Mouse (Mus musculus): Measurements from ENCODE around the gene Spsb1. TPM values are rescaled to one million over a fixed set of nuclear protein-coding genes. Genes with fewer than 3 reads are reported as not detected.

The Spsb1 gene
- polyA plus RNA-seq, 1 experiment from 2014 or later = 9.5 TPM

DNA sequence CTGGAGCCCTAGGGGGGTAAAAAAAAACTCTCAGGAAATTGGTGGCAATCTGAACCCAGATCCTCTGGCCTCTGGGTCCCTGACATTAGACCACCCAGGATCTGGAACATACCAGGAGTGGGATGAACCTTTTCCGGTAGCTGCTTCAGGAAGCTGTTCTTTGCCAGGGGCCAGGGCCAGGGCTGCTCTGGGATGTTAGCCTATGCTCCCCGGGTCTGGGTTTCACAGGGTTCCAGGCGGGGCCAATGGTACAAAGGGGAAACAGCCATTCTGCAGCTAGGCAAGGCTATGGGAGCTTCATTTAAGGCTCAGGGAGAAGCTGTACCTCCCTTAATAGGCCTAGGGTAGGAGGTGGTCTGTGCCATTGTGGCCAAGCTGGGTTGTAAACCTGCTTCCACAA, 9.9 kb upstream of the Spsb1 start:
- no peak for ATAC-seq (ENCODE audit: low FRiP score, low read depth)
- Histone ChIP-seq H3K4me3 (no peak overlapping the region), H3K9ac (no peak overlapping the region), H3K27me3 (no peaks in the 10 kb centered on the region), H3K4me2 (no peak overlapping the region), H3K27ac (replicated peaks) (no peak overlapping the region), H3K4me1 (replicated peaks) (0 out of 2 replicates have a peak, but pooled peaks cover 9% of the 10 kb centered on the region), H3K9me3 (no peaks in the 10 kb centered on the region), H3K36me3 (no peaks in the 10 kb centered on the region)
- WGBS = 73% methylated on average over 3 of the region's 3 CpGs

DNA sequence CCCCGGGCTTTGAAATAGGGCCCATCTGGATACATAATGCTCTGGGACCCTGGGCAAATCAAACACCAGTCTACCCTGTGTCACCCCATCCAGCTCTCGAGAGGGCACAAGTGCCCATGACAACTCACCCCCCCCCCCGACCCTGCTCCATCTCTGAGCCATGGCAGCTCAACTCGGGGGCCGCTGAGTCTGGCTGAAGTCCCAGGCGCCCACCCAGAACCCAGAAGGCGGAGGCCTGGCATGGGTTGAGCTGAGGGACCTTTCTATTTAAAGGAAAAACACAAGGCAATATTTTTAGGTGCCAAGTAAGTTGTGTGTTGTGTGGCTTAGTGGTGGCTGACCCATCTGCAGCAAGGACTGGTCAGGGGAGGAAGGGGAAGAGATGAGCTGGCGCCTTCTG, 9.4 kb upstream of the Spsb1 start:
- Histone ChIP-seq H3K4me3 (no peak overlapping the region), H3K36me3 (no peaks in the 10 kb centered on the region), H3K9me3 (no peaks in the 10 kb centered on the region), H3K27me3 (no peaks in the 10 kb centered on the region), H3K4me1 (replicated peaks) (0 out of 2 replicates have a peak, but pooled peaks cover 9% of the 10 kb centered on the region), H3K4me2 (no peak overlapping the region), H3K9ac (no peak overlapping the region), H3K27ac (replicated peaks) (no peak overlapping the region)
- WGBS = 77% methylated on average over 8 of the region's 8 CpGs
- ATAC-seq (ENCODE audit: low FRiP score, low read depth) = peak; percentile 27; the same call in 1 of the 2 replicates

- Histone ChIP-seq H3K36me3 (no peaks in the 10 kb centered on the region), H3K27ac (replicated peaks) (no peak overlapping the region), H3K9me3 (no peaks in the 10 kb centered on the region), H3K4me1 (replicated peaks) (peaks cover 1% of the 10 kb centered on the region), H3K27me3 (peaks cover 16% of the 10 kb centered on the region), H3K4me2 (no peak overlapping the region), H3K4me3 (no peak overlapping the region), H3K9ac (no peak overlapping the region)
- WGBS = 90% methylated on average over 7 of the region's 7 CpGs
- no peak for ATAC-seq (ENCODE audit: low FRiP score, low read depth)
Measured at GRCm38 (mm10) chr4:149960391-149960790, 5.5 kb upstream of the Spsb1 start.

GRCm38 (mm10) chr4:149959816-149960215, 5.0 kb upstream of the Spsb1 start:
- no peaks in the 10 kb centered on the region for H3K36me3 ChIP-seq
- no peak overlapping the region for H3K4me2 ChIP-seq
- H3K4me3 ChIP-seq = no peak overlapping the region
- H3K9ac ChIP-seq = no peak overlapping the region
- 59% methylated on average over 10 of the region's 10 CpGs for WGBS
- peaks cover 16% of the 10 kb centered on the region for H3K27me3 ChIP-seq
- H3K4me1 ChIP-seq (replicated peaks) = peaks cover 6% of the 10 kb centered on the region
- H3K27ac ChIP-seq (replicated peaks) = no peak overlapping the region
- ATAC-seq (ENCODE audit: low FRiP score, low read depth) = no peak
- H3K9me3 ChIP-seq = no peaks in the 10 kb centered on the region

- H3K27ac ChIP-seq (replicated peaks) = no peak overlapping the region
- H3K4me3 ChIP-seq = no peak overlapping the region
- H3K4me1 ChIP-seq (replicated peaks) = peaks cover 15% of the 10 kb centered on the region
- peaks cover 16% of the 10 kb centered on the region for H3K27me3 ChIP-seq
- no peaks in the 10 kb centered on the region for H3K9me3 ChIP-seq
- no peak for ATAC-seq (ENCODE audit: low FRiP score, low read depth)
- 3% methylated on average over 5 of the region's 5 CpGs for WGBS
- no peaks in the 10 kb centered on the region for H3K36me3 ChIP-seq
- no peak overlapping the region for H3K9ac ChIP-seq
- H3K4me2 ChIP-seq = no peak overlapping the region
Measured at GRCm38 (mm10) chr4:149958566-149958965, 3.7 kb upstream of the Spsb1 start.

GRCm38 (mm10) chr4:149956048-149956447, 1.2 kb upstream of the Spsb1 start:
- Histone ChIP-seq H3K4me3 (no peak overlapping the region), H3K36me3 (no peaks in the 10 kb centered on the region), H3K27ac (replicated peaks) (no peak overlapping the region), H3K4me1 (replicated peaks) (peaks cover 29% of the 10 kb centered on the region), H3K9ac (no peak overlapping the region), H3K4me2 (no peak overlapping the region), H3K27me3 (peaks cover 24% of the 10 kb centered on the region), H3K9me3 (no peaks in the 10 kb centered on the region)
- ATAC-seq (ENCODE audit: low FRiP score, low read depth) = no peak
- WGBS = 56% methylated on average over 13 of the region's 13 CpGs

- Histone ChIP-seq H3K27ac (replicated peaks) (no peak overlapping the region), H3K9ac (no peak overlapping the region), H3K4me2 (peak overlapping the region; percentile 100; the same call in 1 of the 2 replicates), H3K4me3 (peak overlapping the region; percentile 71), H3K36me3 (no peaks in the 10 kb centered on the region), H3K9me3 (no peaks in the 10 kb centered on the region), H3K27me3 (peaks cover 24% of the 10 kb centered on the region), H3K4me1 (replicated peaks) (peaks cover 29% of the 10 kb centered on the region)
- ATAC-seq (ENCODE audit: low FRiP score, low read depth) = 0 out of 2 replicates have a peak, but pooled peaks have one; percentile 0
- 14% methylated on average over 15 of the region's 15 CpGs for WGBS
Measured at GRCm38 (mm10) chr4:149955631-149956030, 788 bp upstream of the Spsb1 start.

DNA sequence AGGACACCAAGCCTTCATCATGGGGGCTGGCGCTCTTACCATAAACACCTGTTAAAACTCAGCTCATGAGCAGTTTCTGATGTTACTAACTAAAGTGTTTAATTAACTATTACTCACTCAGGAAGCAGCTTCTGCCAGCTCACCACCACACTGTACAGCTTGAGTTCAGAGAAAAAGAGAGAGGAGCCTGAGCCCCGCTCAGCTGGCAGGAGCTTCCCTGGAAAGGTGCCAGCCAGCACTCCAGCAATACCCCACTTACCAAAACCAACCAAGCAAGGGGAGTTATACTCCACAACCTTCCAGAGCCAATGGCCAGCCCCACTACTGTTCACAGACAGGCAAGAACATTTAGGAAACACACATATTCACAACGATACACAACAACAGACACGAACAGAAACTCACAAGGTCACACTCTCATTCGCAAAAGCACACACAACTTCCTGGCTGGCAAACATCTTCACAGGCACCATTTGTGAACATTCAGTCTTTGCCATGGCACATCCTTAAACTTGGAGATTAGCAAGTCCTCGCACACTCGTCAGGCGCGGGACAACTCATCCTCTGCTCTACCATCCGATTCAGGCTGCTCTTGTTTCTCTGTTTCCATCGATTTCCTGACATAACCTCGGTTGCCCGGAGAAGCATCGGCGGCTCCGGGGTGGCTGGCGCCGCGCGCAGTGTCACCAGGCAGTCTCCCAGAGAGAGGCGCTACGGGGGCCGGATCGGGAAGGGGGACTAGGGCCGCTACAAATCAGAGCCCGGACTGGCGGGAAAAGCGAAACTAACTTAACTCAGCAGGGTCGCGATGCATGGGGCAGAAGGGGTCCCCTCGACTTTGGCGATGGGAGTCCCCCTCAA, 992 bp downstream of the Spsb1 start:
- 4% methylated on average over 32 of the region's 32 CpGs for WGBS
- ATAC-seq (ENCODE audit: low FRiP score, low read depth) = 0 out of 2 replicates have a peak, but pooled peaks have one; percentile 24
- peak overlapping the region; percentile 100 for H3K4me2 ChIP-seq
- H3K9ac ChIP-seq = peak overlapping the region; percentile 71
- peaks cover 32% of the 10 kb centered on the region for H3K4me1 ChIP-seq (replicated peaks)
- peak overlapping the region; percentile 63 for H3K27ac ChIP-seq (replicated peaks)
- H3K4me3 ChIP-seq = peak overlapping the region; percentile 71
- H3K9me3 ChIP-seq = no peaks in the 10 kb centered on the region
- H3K36me3 ChIP-seq = no peaks in the 10 kb centered on the region
- peaks cover 24% of the 10 kb centered on the region for H3K27me3 ChIP-seq

DNA sequence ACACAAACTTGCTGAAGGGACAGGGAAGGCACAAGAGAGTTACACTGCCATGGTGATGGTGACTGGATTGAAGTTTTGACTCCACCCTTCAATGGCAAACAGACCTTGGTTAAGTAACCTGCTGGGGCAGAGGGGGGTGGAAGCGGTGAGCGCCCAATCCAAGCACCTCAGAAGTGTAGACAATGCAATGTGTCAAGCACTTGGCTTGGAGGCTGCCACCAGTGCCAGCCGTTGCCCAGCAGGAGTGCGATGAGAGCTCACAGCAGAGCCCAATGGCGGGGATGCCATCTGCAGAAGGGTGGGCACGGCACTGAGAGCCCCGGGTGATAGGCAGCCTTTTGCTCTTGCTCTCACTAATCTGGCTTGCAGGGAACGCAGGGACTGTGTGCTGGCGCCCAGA, 2.6 kb downstream of the Spsb1 start:
- H3K9ac ChIP-seq = no peak overlapping the region
- H3K9me3 ChIP-seq = no peaks in the 10 kb centered on the region
- no peak for ATAC-seq (ENCODE audit: low FRiP score, low read depth)
- H3K36me3 ChIP-seq = no peaks in the 10 kb centered on the region
- H3K4me1 ChIP-seq (replicated peaks) = peaks cover 32% of the 10 kb centered on the region
- peaks cover 21% of the 10 kb centered on the region for H3K27me3 ChIP-seq
- peak overlapping the region; percentile 100 for H3K4me2 ChIP-seq
- no peak overlapping the region for H3K4me3 ChIP-seq
- 53% methylated on average over 9 of the region's 9 CpGs for WGBS
- H3K27ac ChIP-seq (replicated peaks) = no peak overlapping the region

GRCm38 (mm10) chr4:149951201-149951600, 3.6 kb downstream of the Spsb1 start:
- H3K4me3 ChIP-seq = no peak overlapping the region
- H3K27me3 ChIP-seq = peaks cover 12% of the 10 kb centered on the region
- 89% methylated on average over 13 of the region's 13 CpGs for WGBS
- no peak overlapping the region for H3K4me2 ChIP-seq
- H3K4me1 ChIP-seq (replicated peaks) = peaks cover 36% of the 10 kb centered on the region
- H3K9ac ChIP-seq = no peak overlapping the region
- no peaks in the 10 kb centered on the region for H3K9me3 ChIP-seq
- no peak for ATAC-seq (ENCODE audit: low FRiP score, low read depth)
- no peaks in the 10 kb centered on the region for H3K36me3 ChIP-seq
- H3K27ac ChIP-seq (replicated peaks) = no peak overlapping the region

GRCm38 (mm10) chr4:149949691-149950090, 5.2 kb downstream of the Spsb1 start:
- Histone ChIP-seq H3K9me3 (no peaks in the 10 kb centered on the region), H3K4me2 (no peak overlapping the region), H3K36me3 (no peaks in the 10 kb centered on the region), H3K4me3 (no peak overlapping the region), H3K4me1 (replicated peaks) (peaks cover 46% of the 10 kb centered on the region), H3K27ac (replicated peaks) (no peak overlapping the region), H3K9ac (no peak overlapping the region), H3K27me3 (peaks cover 8% of the 10 kb centered on the region)
- ATAC-seq (ENCODE audit: low FRiP score, low read depth) = no peak
- 57% methylated on average over 13 of the region's 13 CpGs for WGBS

DNA sequence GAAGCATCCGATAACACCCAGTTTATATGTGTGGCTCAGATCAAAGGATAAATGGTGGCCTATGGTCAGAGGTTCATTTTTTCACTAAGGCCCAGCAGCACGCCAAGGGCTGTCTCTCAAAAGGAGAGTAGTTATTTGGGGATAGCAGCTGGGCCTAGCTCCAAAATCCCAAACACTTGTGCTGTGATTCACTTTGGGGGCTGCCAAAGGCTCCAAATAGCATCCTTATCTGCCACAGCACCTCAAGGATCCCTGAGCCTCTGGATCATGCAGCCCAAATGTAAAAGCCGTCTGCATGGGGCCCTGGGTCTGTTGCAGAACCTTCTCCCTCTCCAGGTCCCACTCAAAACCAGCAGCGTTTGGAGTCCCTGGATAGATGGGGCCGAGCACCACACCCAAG, 6.7 kb downstream of the Spsb1 start:
- Histone ChIP-seq H3K4me2 (no peak overlapping the region), H3K36me3 (no peaks in the 10 kb centered on the region), H3K27ac (replicated peaks) (no peak overlapping the region), H3K9me3 (no peaks in the 10 kb centered on the region), H3K9ac (no peak overlapping the region), H3K27me3 (peaks cover 8% of the 10 kb centered on the region), H3K4me3 (no peak overlapping the region), H3K4me1 (replicated peaks) (peaks cover 48% of the 10 kb centered on the region)
- no peak for ATAC-seq (ENCODE audit: low FRiP score, low read depth)
- 94% methylated on average over 5 of the region's 5 CpGs for WGBS
